Mouse (Mus musculus): ENCODE measurements around the gene Dennd1c.

- no peak for TF ChIP-seq USF1 (IDR thresholded peaks at IDR 0.05; ENCODE audit: low read depth, low read length)
- no peak for TF ChIP-seq POLR2A (IDR thresholded peaks at IDR 0.05; ENCODE audit: control insufficient read depth in 1 of 2, insufficient read depth in 1 of 2, low read depth in 1 of 2, low read length in 2 of 2, poor library complexity in 1 of 2)
- TF ChIP-seq GABPA (IDR thresholded peaks at IDR 0.05; ENCODE audit: low read depth, low read length), result no peak
- no peak for TF ChIP-seq ZNF384 (IDR thresholded peaks at IDR 0.05; ENCODE audit: low read depth, low read length)
- peak; percentile 51 to 64; a peak in 3 of 4 replicates for TF ChIP-seq EP300 (IDR thresholded peaks at IDR 0.05; ENCODE audit: low read depth in 1 of 2, low read length in 2 of 2)
- no peak for TF ChIP-seq CTCF (IDR thresholded peaks at IDR 0.05 in 2 of 3, conservative IDR thresholded peaks at IDR 0.05 in 1 of 3; ENCODE audit: control insufficient read depth in 1 of 3, insufficient read depth in 1 of 3, low read depth in 2 of 3, low read length in 3 of 3, poor library complexity in 1 of 3, severe bottlenecking in 1 of 3)
- no peak for TF ChIP-seq MAX (IDR thresholded peaks at IDR 0.05; ENCODE audit: low read length)
- TF ChIP-seq E2F4 (IDR thresholded peaks at IDR 0.05; ENCODE audit: borderline replicate concordance, low read depth, low read length), result no peak
- no peak for TF ChIP-seq ZKSCAN1 (IDR thresholded peaks at IDR 0.05; ENCODE audit: low read depth, low read length)
- no peak for TF ChIP-seq KAT2A (conservative IDR thresholded peaks at IDR 0.05; ENCODE audit: low read depth, low read length)
- TF ChIP-seq MYC (IDR thresholded peaks at IDR 0.05; ENCODE audit: low read depth, low read length), result no peak
- TF ChIP-seq BHLHE40 (IDR thresholded peaks at IDR 0.05; ENCODE audit: borderline replicate concordance, low read depth, low read length), result no peak
- TF ChIP-seq RCOR1 (IDR thresholded peaks at IDR 0.05; ENCODE audit: low read depth, low read length), result no peak
- no peak for TF ChIP-seq JUND (IDR thresholded peaks at IDR 0.05; ENCODE audit: low read depth, low read length)
These were observed 58.6 kb downstream of the Dennd1c start for GRCm38 (mm10) chr17:57019693-57020092.

Data from MEL (cell line).